ENCODE assay signal across 7 mouse cellular contexts in genomic region chr12:70346139-70347026, GRCm38 (mm10). TPM values are rescaled to one million over a fixed set of nuclear protein-coding genes. Genes with fewer than 3 reads are reported as not detected.
DNase-seq lines count a peak whose midpoint lies in the region; ATAC-seq lines count a peak whose summit lies in the region.

No protein-coding gene starts in this region.

- H3K9me3 ChIP-seq in heart, embryonic 16.5 days (replicated peaks; ENCODE audit: control insufficient read depth, low read length): no peaks in the 10 kb centered on the region

- peak overlapping the region; percentile 75 for H3K4me3 ChIP-seq in heart, embryonic 16.5 days (ENCODE audit: low read length)

- peak; percentile 63 for DNase-seq in ES-CJ7 (ENCODE audit: low read depth, low spot score)
- peak; percentile 14 to 76 for DNase-seq in adrenal gland, adult (ENCODE audit: inconsistent age in 2 of 2, low spot score in 1 of 2)
- DNase-seq in embryo, embryonic 10 days (ENCODE audit: low spot score): peak; percentile 75
- peak; percentile 81 to 84 for DNase-seq in layer of hippocampus, postnatal 10 days (ENCODE audit: low spot score in 2 of 2)
- DNase-seq in right cerebral cortex, postnatal 4 days: peak; percentile 79

- H3K36me3 ChIP-seq in heart, embryonic 16.5 days (ENCODE audit: control insufficient read depth, insufficient read depth): no peaks in the 10 kb centered on the region

- H3K9ac ChIP-seq in heart, embryonic 16.5 days (ENCODE audit: low read length): peak overlapping the region; percentile 49

- 0 out of 2 replicates have a peak, but pooled peaks have one; percentile 5 for ATAC-seq in heart, embryonic 16.5 days (replicated peaks; ENCODE audit: extremely low read depth, insufficient read depth, low FRiP score)
- ATAC-seq in megakaryocyte-erythroid progenitor cell, adult 5-6 weeks (replicated peaks; ENCODE audit: low FRiP score, low TSS enrichment, poor library complexity, severe bottlenecking): 0 out of 2 replicates have a peak, but pooled peaks have one; percentile 28

- peaks cover 12% of the 10 kb centered on the region for H3K4me1 ChIP-seq in heart, embryonic 16.5 days (ENCODE audit: control insufficient read depth, insufficient read depth, low read length)

- H3K4me2 ChIP-seq in heart, embryonic 16.5 days (ENCODE audit: low read depth, low read length): peak overlapping the region; percentile 98

- WGBS in heart, embryonic 16.5 days: 2% methylated on average over 60 of the region's 60 CpGs

- H3K27ac ChIP-seq in heart, embryonic 16.5 days (ENCODE audit: low read length): no peak overlapping the region

- peaks cover 29% of the 10 kb centered on the region for H3K27me3 ChIP-seq in heart, embryonic 16.5 days (ENCODE audit: control insufficient read depth, insufficient read depth, low read length)

RNA-seq across cellular contexts. Expression of gene Trim9, which starts 1.0 kb away (rescaled TPM):
- 0.11 and 0.51 TPM in 2 replicates for polyA plus RNA-seq in heart, embryonic 16.5 days (2015; fragmentation: Nextera tagmentation; extraction: Ambion mirVana)
- total RNA-seq in layer of hippocampus, postnatal 10 days (2021): 100 to 1,000 TPM; 299 to 300 TPM
- total RNA-seq in megakaryocyte-erythroid progenitor cell, adult 5-6 weeks (2014; fragmentation: Nextera tagmentation): not detected in 2 replicates
- not detected in 2 replicates for total RNA-seq in megakaryocyte-erythroid progenitor cell, adult 5-6 weeks (2017)

Comparison
In these comparisons a context has a peak if more than half of its experiments do, and no peak if none do; other contexts are left out.
1. RNA of gene Trim9, which starts 1.0 kb away (total RNA-seq): 299 to 300 TPM in layer of hippocampus, postnatal 10 days; not detected in megakaryocyte-erythroid progenitor cell, adult 5-6 weeks; every median in the first group is over 100 times any median in the second.
2. Peak in every context shown above with its lines, with median percentiles within 50 percentile points of each other: DNase-seq.